Mouse (Mus musculus) hindbrain, embryonic 16.5 days (tissue): Measurements from ENCODE around the gene Adcyap1r1. TPM values are rescaled to one million over a fixed set of nuclear protein-coding genes. Genes with fewer than 3 reads are reported as not detected.
A peak's percentile ranks its signal among the peaks of the same experiment; 100 is the strongest.

Source experiments
- ATAC-seq: fragments of 200-750 bp; cut with Nextera tagmentation; 2 replicates; pipeline ENCODE4 v1.8.0; 2017; ENCODE audit warnings: moderate TSS enrichment, moderate library complexity
- H3K27ac ChIP-seq: fragments of 300-500 bp; sonication (generic); 2 replicates; pipeline ENCODE4 v1.5.1; 2014; ENCODE audit warnings: low read depth, mild to moderate bottlenecking, control low read depth, low read length, moderate library complexity
- H3K27me3 ChIP-seq: fragments of 300-500 bp; sonication (generic); replicated peaks from 2 replicates; pipeline ENCODE4 v1.6.1; 2014; ENCODE audit warnings: low read length; ENCODE audit not compliant: control insufficient read depth, insufficient read depth
- H3K36me3 ChIP-seq: fragments of 300-500 bp; sonication (generic); 2 replicates; pipeline ENCODE4 v1.6.1; 2014; ENCODE audit warnings: mild to moderate bottlenecking, low read length, moderate library complexity, mixed read lengths; ENCODE audit not compliant: control insufficient read depth, insufficient read depth
- H3K4me1 ChIP-seq: fragments of 300-500 bp; sonication (generic); 2 replicates; pipeline ENCODE4 v1.6.1; 2014; ENCODE audit warnings: low read depth, low read length; ENCODE audit not compliant: control insufficient read depth, insufficient read depth
- H3K4me2 ChIP-seq: fragments of 300-500 bp; sonication (generic); 2 replicates; pipeline ENCODE4 v1.6.1; 2014; ENCODE audit warnings: mild to moderate bottlenecking, low read length, control low read depth, moderate library complexity
- H3K4me3 ChIP-seq: fragments of 300-500 bp; sonication (generic); 2 replicates; pipeline ENCODE4 v1.5.1; 2014; ENCODE audit warnings: mild to moderate bottlenecking, low read length, control low read depth, moderate library complexity
- H3K9ac ChIP-seq: fragments of 300-500 bp; sonication (generic); 2 replicates; pipeline ENCODE4 v1.6.1; 2014; ENCODE audit warnings: low read depth, mild to moderate bottlenecking, control low read depth, low read length, moderate library complexity
- H3K9me3 ChIP-seq: fragments of 300-500 bp; sonication (generic); 2 replicates; pipeline ENCODE4 v1.6.1; 2014; ENCODE audit warnings: mild to moderate bottlenecking, low read length, moderate library complexity; ENCODE audit not compliant: control insufficient read depth
- WGBS: fragments of 180-500 bp; shearing (Covaris S2); extraction: QIAGEN DNeasy Blood & Tissue Kit; methylation state at CpG from one replicate; pipeline ENCODE4 v1.1.7; 2014; 5-methylcytosine and 5-hydroxymethylcytosine counted together
- polyA plus RNA-seq: library from polyadenylated mRNA; unstranded; fragments of >200 nt; fragmentation: Nextera tagmentation; extraction: Ambion mirVana; gene quantifications from 2 replicates; pipeline ENCODE4 v1.2.1, GENCODE M21; 2015

Gene Adcyap1r1
- polyA plus RNA-seq, 1 experiment from 2014 or later, result 67.1 TPM

DNA sequence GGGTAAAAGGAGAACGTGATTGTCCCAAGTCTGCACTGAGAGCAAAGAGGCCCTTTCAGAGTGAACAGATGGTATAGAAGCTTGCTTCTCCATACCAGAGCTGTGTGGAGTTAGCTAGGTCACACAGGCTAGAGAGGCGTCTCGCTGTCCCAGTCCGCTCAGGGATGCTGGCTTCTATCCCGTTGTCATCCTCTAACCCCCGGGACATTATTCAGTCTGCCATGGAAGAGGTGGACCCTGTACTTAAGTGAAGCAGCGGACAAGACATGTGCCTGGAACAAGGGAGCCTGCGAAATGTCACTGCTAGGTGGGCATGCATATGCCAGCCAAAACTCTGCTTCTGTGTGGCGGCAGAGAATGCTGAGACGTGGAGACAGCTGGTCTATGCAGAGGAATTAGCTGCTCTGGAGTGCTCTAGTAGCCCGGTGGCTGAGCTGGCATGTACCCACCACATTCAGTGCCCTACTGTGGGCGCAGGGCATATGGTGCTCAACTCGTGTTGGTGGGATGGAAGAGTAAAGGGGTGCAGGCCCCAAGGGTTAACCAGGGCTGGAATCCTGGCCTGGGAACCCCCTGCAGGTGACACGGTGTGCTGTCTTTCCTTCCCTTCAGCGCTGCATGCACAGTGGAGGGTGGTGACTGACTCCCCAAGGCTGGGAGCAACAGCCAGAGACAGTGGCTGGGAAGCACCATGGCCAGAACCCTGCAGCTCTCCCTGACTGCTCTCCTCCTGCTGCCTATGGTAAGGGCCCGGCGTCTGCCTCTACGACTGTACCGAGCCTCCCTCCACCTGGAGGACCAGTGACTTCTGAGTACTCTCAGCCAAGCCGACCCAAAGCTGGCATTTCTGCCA, 8.0 kb downstream of the Adcyap1r1 start:
- H3K4me1 ChIP-seq, result peaks cover 38% of the 10 kb centered on the region
- no peak overlapping the region for H3K27ac ChIP-seq
- WGBS, result 72% methylated on average over 20 of the region's 20 CpGs

GRCm38 (mm10) chr6:55461141-55461540, 9.4 kb downstream of the Adcyap1r1 start:
- WGBS, result 71% methylated on average over 5 of the region's 5 CpGs
- ATAC-seq, result no peak

More for the DNA sequence above, 8.0 kb downstream of the Adcyap1r1 start:
- Histone ChIP-seq H3K9ac (no peak overlapping the region), H3K9me3 (no peaks in the 10 kb centered on the region), H3K4me3 (no peak overlapping the region), H3K27me3 (no peaks in the 10 kb centered on the region), H3K36me3 (peaks cover 5% of the 10 kb centered on the region; the same call in 1 of the 2 replicates), H3K4me2 (no peak overlapping the region)
- peak; percentile 27; the same call in 1 of the 2 replicates for ATAC-seq

GRCm38 (mm10) chr6:55461678-55462077, 9.9 kb downstream of the Adcyap1r1 start:
- Histone ChIP-seq H3K36me3 (peaks cover 5% of the 10 kb centered on the region; the same call in 1 of the 2 replicates), H3K4me3 (no peak overlapping the region), H3K9me3 (no peaks in the 10 kb centered on the region), H3K4me1 (peaks cover 22% of the 10 kb centered on the region), H3K27ac (no peak overlapping the region), H3K27me3 (no peaks in the 10 kb centered on the region), H3K4me2 (no peak overlapping the region), H3K9ac (no peak overlapping the region)
- ATAC-seq, result no peak
- 80% methylated on average over 2 of the region's 2 CpGs for WGBS

More at GRCm38 (mm10) chr6:55461141-55461540, 9.4 kb downstream of the Adcyap1r1 start:
- Histone ChIP-seq H3K9ac (no peak overlapping the region), H3K9me3 (no peaks in the 10 kb centered on the region), H3K27ac (no peak overlapping the region), H3K27me3 (no peaks in the 10 kb centered on the region), H3K4me3 (no peak overlapping the region), H3K4me1 (peaks cover 26% of the 10 kb centered on the region), H3K4me2 (no peak overlapping the region), H3K36me3 (peaks cover 5% of the 10 kb centered on the region; the same call in 1 of the 2 replicates)

DNA sequence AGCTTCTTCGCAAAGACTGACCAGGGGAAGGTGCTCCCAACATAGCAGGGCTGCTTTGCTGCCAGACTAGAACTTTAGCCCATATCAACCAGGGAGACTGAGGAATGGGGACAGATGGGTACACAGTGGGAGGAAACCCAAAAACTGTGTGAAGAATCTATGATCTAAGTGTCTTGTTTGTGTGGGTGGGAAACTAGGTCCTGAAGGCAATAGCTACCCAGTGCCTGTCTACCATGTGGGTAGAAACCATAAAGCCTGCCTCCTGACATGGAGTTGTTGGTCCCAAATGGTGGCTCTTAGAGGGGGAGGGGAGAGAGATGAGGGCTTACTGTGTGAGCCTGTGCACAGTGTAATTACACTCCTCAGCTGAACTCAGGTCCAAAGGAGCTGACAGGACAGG, 10.6 kb downstream of the Adcyap1r1 start:
- Histone ChIP-seq H3K27ac (no peak overlapping the region), H3K9ac (no peak overlapping the region), H3K4me2 (no peak overlapping the region), H3K36me3 (peaks cover 5% of the 10 kb centered on the region; the same call in 1 of the 2 replicates), H3K4me1 (peaks cover 14% of the 10 kb centered on the region), H3K9me3 (no peaks in the 10 kb centered on the region), H3K27me3 (no peaks in the 10 kb centered on the region), H3K4me3 (no peak overlapping the region)
- 0 out of 2 replicates have a peak, but pooled peaks have one; percentile 12 for ATAC-seq
- WGBS, result 68% methylated on average over 1 of the region's 1 CpGs

GRCm38 (mm10) chr6:55463966-55464365, 12.2 kb downstream of the Adcyap1r1 start:
- Histone ChIP-seq H3K4me2 (no peak overlapping the region), H3K27me3 (no peaks in the 10 kb centered on the region), H3K27ac (no peak overlapping the region), H3K9ac (no peak overlapping the region), H3K4me3 (no peak overlapping the region), H3K36me3 (peaks cover 5% of the 10 kb centered on the region; the same call in 1 of the 2 replicates), H3K4me1 (peaks cover 8% of the 10 kb centered on the region), H3K9me3 (no peaks in the 10 kb centered on the region)
- ATAC-seq, result no peak
- WGBS, result 67% methylated on average over 7 of the region's 7 CpGs

- WGBS, result 69% methylated on average over 4 of the region's 4 CpGs
- Histone ChIP-seq H3K4me3 (no peak overlapping the region), H3K36me3 (peaks cover 7% of the 10 kb centered on the region; the same call in 1 of the 2 replicates), H3K27ac (no peak overlapping the region), H3K9ac (no peak overlapping the region), H3K9me3 (no peaks in the 10 kb centered on the region), H3K4me1 (peaks cover 3% of the 10 kb centered on the region; the same call in 1 of the 2 replicates), H3K4me2 (no peak overlapping the region), H3K27me3 (no peaks in the 10 kb centered on the region)
- ATAC-seq, result peak; percentile 28; the same call in 1 of the 2 replicates
These were observed 13.5 kb downstream of the Adcyap1r1 start for GRCm38 (mm10) chr6:55465311-55465710.

GRCm38 (mm10) chr6:55466301-55466761, 14.6 kb downstream of the Adcyap1r1 start:
- H3K9ac ChIP-seq, result no peak overlapping the region
- peaks cover 7% of the 10 kb centered on the region; the same call in 1 of the 2 replicates for H3K36me3 ChIP-seq
- ATAC-seq, result peak; percentile 21
- peaks cover 3% of the 10 kb centered on the region; the same call in 1 of the 2 replicates for H3K4me1 ChIP-seq
- no peak overlapping the region for H3K27ac ChIP-seq
- H3K4me3 ChIP-seq, result no peak overlapping the region
- H3K27me3 ChIP-seq, result no peaks in the 10 kb centered on the region
- no peak overlapping the region for H3K4me2 ChIP-seq
- H3K9me3 ChIP-seq, result no peaks in the 10 kb centered on the region

GRCm38 (mm10) chr6:55470691-55471090, 18.9 kb downstream of the Adcyap1r1 start:
- no peak for ATAC-seq
- Histone ChIP-seq H3K4me1 (no peaks in the 10 kb centered on the region; the same call in 1 of the 2 replicates), H3K9ac (no peak overlapping the region), H3K4me3 (no peak overlapping the region), H3K27me3 (no peaks in the 10 kb centered on the region), H3K4me2 (no peak overlapping the region), H3K36me3 (peaks cover 9% of the 10 kb centered on the region; the same call in 1 of the 2 replicates), H3K27ac (no peak overlapping the region), H3K9me3 (no peaks in the 10 kb centered on the region)
- 87% methylated on average over 4 of the region's 5 CpGs for WGBS

- 68% methylated on average over 2 of the region's 2 CpGs for WGBS
- Histone ChIP-seq H3K9ac (no peak overlapping the region), H3K4me1 (no peaks in the 10 kb centered on the region), H3K27ac (no peak overlapping the region), H3K9me3 (no peaks in the 10 kb centered on the region), H3K36me3 (peaks cover 9% of the 10 kb centered on the region; the same call in 1 of the 2 replicates), H3K4me2 (no peak overlapping the region), H3K27me3 (no peaks in the 10 kb centered on the region), H3K4me3 (no peak overlapping the region)
- no peak for ATAC-seq
These were observed 20.6 kb downstream of the Adcyap1r1 start for GRCm38 (mm10) chr6:55472381-55472780.
